Mouse (Mus musculus) testis, adult 2 months (tissue): ENCODE results near the gene Dnah1. TPM values are rescaled to one million over a fixed set of nuclear protein-coding genes. Genes with fewer than 3 reads are reported as not detected.

Experiments used
- H3K27ac ChIP-seq: fragments of 200-500 bp; 2 replicates; pipeline ENCODE4 v1.5.1; 2012; ENCODE audit warnings: low read depth, low read length; ENCODE audit not compliant: control insufficient read depth, insufficient read depth
- H3K27me3 ChIP-seq: fragments of 200-500 bp; 2 replicates; pipeline ENCODE4 v1.6.1; 2012; ENCODE audit warnings: mild to moderate bottlenecking, low read length, moderate library complexity; ENCODE audit not compliant: control insufficient read depth, insufficient read depth
- H3K36me3 ChIP-seq: fragments of 200-500 bp; 2 replicates; pipeline ENCODE4 v1.6.1; 2012; ENCODE audit warnings: mild to moderate bottlenecking, low read length; ENCODE audit not compliant: control insufficient read depth, insufficient read depth
- H3K4me1 ChIP-seq: fragments of 200-500 bp; 2 replicates; pipeline ENCODE4 v1.6.1; 2012; ENCODE audit warnings: low read length; ENCODE audit not compliant: control insufficient read depth, insufficient read depth
- H3K4me3 ChIP-seq: fragments of 200-500 bp; 2 replicates; pipeline ENCODE4 v1.5.1; 2012; ENCODE audit warnings: low read depth, mild to moderate bottlenecking, low read length, moderate library complexity, mixed read lengths; ENCODE audit not compliant: control insufficient read depth
- CTCF ChIP-seq: fragments of 200-500 bp; IDR thresholded peaks from 2 replicates; pipeline ENCODE4 v1.5.1; 2012; ENCODE audit warnings: low read depth, mild to moderate bottlenecking, inconsistent platforms, low read length, moderate library complexity; ENCODE audit not compliant: control insufficient read depth, insufficient read depth, insufficient replicate concordance
- POLR2A ChIP-seq: fragments of 200-500 bp; IDR thresholded peaks from 2 replicates; pipeline ENCODE4 v1.6.1; 2012; ENCODE audit warnings: low read depth, mild to moderate bottlenecking, inconsistent platforms, low read length, moderate library complexity; ENCODE audit not compliant: control insufficient read depth
- polyA plus RNA-seq: library from polyadenylated mRNA; depleted of rRNA; stranded (reverse); fragments of >200 nt; gene quantifications from 2 replicates; pipeline ENCODE4 v1.2.3, GENCODE M21; 2012; rRNA removed

Dnah1 gene
- polyA plus RNA-seq, 1 experiment: 54.0 TPM

GRCm38 (mm10) chr14:31215157-31216002 is 108.3 kb downstream of the Dnah1 start:
- Histone ChIP-seq H3K4me3 (no peak overlapping the region), H3K4me1 (no peaks in the 10 kb centered on the region; the same call in 1 of the 2 replicates), H3K27me3 (no peaks in the 10 kb centered on the region), H3K36me3 (no peaks in the 10 kb centered on the region), H3K27ac (no peak overlapping the region)
- no peak for TF ChIP-seq POLR2A
- TF ChIP-seq CTCF: peak; percentile 75; the same call in 1 of the 2 replicates

- no peaks in the 10 kb centered on the region; the same call in 1 of the 2 replicates for H3K4me1 ChIP-seq
- H3K36me3 ChIP-seq: no peaks in the 10 kb centered on the region
- TF ChIP-seq CTCF: no peak
- no peak for TF ChIP-seq POLR2A
- no peak overlapping the region for H3K27ac ChIP-seq
- H3K27me3 ChIP-seq: no peaks in the 10 kb centered on the region
- no peak overlapping the region for H3K4me3 ChIP-seq
These were observed 109.0 kb downstream of the Dnah1 start for GRCm38 (mm10) chr14:31214684-31215083.

DNA sequence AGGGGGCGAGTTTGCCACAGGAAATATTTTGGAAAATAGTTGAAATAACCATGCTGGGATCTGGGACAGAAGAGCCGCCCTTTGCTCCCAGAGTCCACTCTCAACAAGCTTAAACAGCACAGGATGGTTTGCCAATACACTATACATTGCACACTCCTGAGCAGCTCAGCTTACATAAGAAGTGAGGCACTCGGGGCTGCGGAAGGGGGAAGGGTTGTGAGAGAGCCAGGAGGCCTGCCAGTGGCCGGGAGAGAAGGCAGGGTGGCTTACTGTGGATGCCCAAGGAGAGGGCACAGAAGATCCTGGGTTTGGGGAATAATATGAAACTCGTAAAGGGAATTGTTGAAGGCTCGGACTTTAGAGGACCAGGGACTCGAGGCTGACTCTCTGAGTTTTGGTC is 109.8 kb downstream of the Dnah1 start:
- no peak overlapping the region for H3K4me3 ChIP-seq
- H3K36me3 ChIP-seq: no peaks in the 10 kb centered on the region
- no peaks in the 10 kb centered on the region; the same call in 1 of the 2 replicates for H3K4me1 ChIP-seq
- no peak overlapping the region for H3K27ac ChIP-seq
- TF ChIP-seq POLR2A (no peak), CTCF (no peak)
- H3K27me3 ChIP-seq: no peaks in the 10 kb centered on the region

DNA sequence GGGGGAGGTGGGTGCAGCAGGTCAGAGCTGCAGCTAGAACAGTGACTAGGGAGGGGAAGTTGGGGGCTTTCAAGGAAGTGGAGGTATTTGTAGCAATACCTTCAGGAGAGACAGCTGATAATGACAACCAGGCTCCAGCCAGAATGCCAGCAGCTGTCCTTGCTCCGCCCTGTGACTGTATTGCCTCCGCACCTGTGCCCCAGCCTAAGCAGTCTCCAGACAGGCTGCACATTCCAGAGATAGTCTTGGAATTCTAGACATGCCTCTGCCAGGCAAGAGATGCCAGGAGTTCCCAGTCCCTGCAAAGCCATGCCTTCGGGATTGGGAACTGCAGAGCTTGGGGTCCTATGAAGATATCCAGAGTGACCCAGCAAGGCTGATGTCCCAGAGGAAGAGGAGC is 111.2 kb downstream of the Dnah1 start:
- Histone ChIP-seq H3K27me3 (no peaks in the 10 kb centered on the region), H3K36me3 (no peaks in the 10 kb centered on the region), H3K4me1 (peaks cover under 1% of the 10 kb centered on the region), H3K27ac (no peak overlapping the region), H3K4me3 (no peak overlapping the region)
- no peak for TF ChIP-seq CTCF
- TF ChIP-seq POLR2A: no peak

- Histone ChIP-seq H3K4me1 (peaks cover 5% of the 10 kb centered on the region), H3K27ac (no peak overlapping the region), H3K27me3 (no peaks in the 10 kb centered on the region), H3K36me3 (no peaks in the 10 kb centered on the region), H3K4me3 (no peak overlapping the region)
- TF ChIP-seq POLR2A (no peak), CTCF (no peak)
These were observed 111.8 kb downstream of the Dnah1 start for GRCm38 (mm10) chr14:31211854-31212253.

Other genes with a start within 250 kb of the Dnah1 start
- 8.9 and 11.8 TPM in 2 replicates for gene Smim4, start 194.9 kb downstream of the Dnah1 start, polyA plus RNA-seq
- gene Nt5dc2, start 192.8 kb downstream of the Dnah1 start, polyA plus RNA-seq: 24.4 and 27.4 TPM in 2 replicates
- gene Stab1, start 155.3 kb downstream of the Dnah1 start, polyA plus RNA-seq: 8.0 and 9.2 TPM in 2 replicates
- gene Tnnc1, start 115.6 kb downstream of the Dnah1 start, polyA plus RNA-seq: 0.48 and 0.59 TPM in 2 replicates
- 62.1 and 63.8 TPM in 2 replicates for gene Nisch, start 107.0 kb downstream of the Dnah1 start, polyA plus RNA-seq
- gene Sema3g, start 106.0 kb downstream of the Dnah1 start, polyA plus RNA-seq: 0.65 and 0.79 TPM in 2 replicates
- 1,194 and 1,232 TPM in 2 replicates for gene Phf7, start 72.6 kb downstream of the Dnah1 start, polyA plus RNA-seq
- gene Bap1, start 72.4 kb downstream of the Dnah1 start, polyA plus RNA-seq: 84.1 and 84.7 TPM in 2 replicates
- 6.5 and 8.5 TPM in 2 replicates for gene Capn7, start 12.7 kb upstream of the Dnah1 start, polyA plus RNA-seq
- gene Sh3bp5, start 112.2 kb upstream of the Dnah1 start, polyA plus RNA-seq: 39.6 and 41.2 TPM in 2 replicates
- gene Eaf1, start 170.5 kb upstream of the Dnah1 start, polyA plus RNA-seq: 27.1 and 37.5 TPM in 2 replicates
- 30.9 and 35.4 TPM in 2 replicates for gene Mettl6, start 171.1 kb upstream of the Dnah1 start, polyA plus RNA-seq